Mouse (Mus musculus): ENCODE data around the gene Padi2. TPM values are rescaled to one million over a fixed set of nuclear protein-coding genes. Genes with fewer than 3 reads are reported as not detected.

The Padi2 gene
- polyA plus RNA-seq, 1 experiment from 2014 or later = 0.23 TPM

DNA sequence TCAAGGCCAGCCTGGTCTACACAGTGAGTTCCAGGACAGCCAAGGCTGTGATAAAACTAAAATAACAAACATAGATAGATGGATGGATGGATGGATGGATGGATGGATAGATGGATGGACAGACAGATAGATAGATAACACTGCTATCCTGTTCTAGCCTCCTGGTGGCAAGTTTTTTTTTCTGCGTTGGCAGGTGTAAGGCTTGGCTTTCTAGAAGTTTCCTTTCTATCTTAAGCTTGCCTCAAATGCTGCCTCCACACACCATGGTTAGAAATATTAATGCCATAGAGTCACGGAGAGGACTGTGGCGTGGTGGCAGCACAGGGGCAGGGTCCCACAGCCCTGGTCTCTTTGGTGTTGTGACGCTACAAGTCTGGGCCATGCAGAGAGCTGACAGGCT lies 39.4 kb downstream of the Padi2 start:
- Histone ChIP-seq H3K9me3 (ENCODE audit: control insufficient read depth, low read length) (no peaks in the 10 kb centered on the region), H3K9ac (ENCODE audit: low read length) (no peak overlapping the region), H3K27me3 (ENCODE audit: control insufficient read depth, insufficient read depth, low read length) (no peaks in the 10 kb centered on the region), H3K27ac (ENCODE audit: low read depth, low read length) (no peak overlapping the region), H3K36me3 (ENCODE audit: control insufficient read depth, insufficient read depth, low read length) (no peaks in the 10 kb centered on the region), H3K4me1 (replicated peaks; ENCODE audit: control insufficient read depth, insufficient read depth, low read length) (no peaks in the 10 kb centered on the region), H3K4me3 (ENCODE audit: low read depth, low read length) (no peak overlapping the region), H3K4me2 (ENCODE audit: low read depth, low read length, severe bottlenecking) (no peak overlapping the region)
- ATAC-seq (replicated peaks; ENCODE audit: low FRiP score) (no peak), DNase-seq (ENCODE audit: low spot score) (no peak)
- 90% methylated on average over 4 of the region's 4 CpGs for WGBS

DNA sequence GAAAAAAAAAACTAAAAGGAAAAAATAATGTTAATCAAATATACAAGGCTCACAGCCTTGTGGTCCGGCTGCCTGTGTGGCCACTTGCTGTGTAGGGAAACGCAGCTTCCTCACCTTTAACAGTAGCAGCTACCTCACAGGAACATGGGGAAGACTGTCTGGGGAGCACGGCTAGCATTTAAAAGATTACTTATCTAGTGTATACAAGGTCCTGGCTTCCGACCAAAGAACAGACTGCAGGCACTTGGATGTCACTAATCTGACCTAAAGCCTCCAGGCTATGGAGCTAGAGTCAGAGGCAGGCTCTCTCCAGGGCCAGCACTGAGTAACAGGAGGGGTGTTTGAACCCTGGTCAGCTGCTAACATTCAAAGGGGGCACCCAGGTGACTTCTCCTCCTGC lies 39.9 kb downstream of the Padi2 start:
- no peaks in the 10 kb centered on the region for H3K27me3 ChIP-seq (ENCODE audit: control insufficient read depth, insufficient read depth, low read length)
- no peak overlapping the region for H3K4me2 ChIP-seq (ENCODE audit: low read depth, low read length, severe bottlenecking)
- ATAC-seq (replicated peaks; ENCODE audit: low FRiP score) (no peak), DNase-seq (ENCODE audit: low spot score) (no peak)
- H3K36me3 ChIP-seq (ENCODE audit: control insufficient read depth, insufficient read depth, low read length) = no peaks in the 10 kb centered on the region
- WGBS = 85% methylated on average over 4 of the region's 4 CpGs
- no peak overlapping the region for H3K4me3 ChIP-seq (ENCODE audit: low read depth, low read length)
- no peak overlapping the region for H3K27ac ChIP-seq (ENCODE audit: low read depth, low read length)
- no peak overlapping the region for H3K9ac ChIP-seq (ENCODE audit: low read length)
- H3K4me1 ChIP-seq (replicated peaks; ENCODE audit: control insufficient read depth, insufficient read depth, low read length) = no peaks in the 10 kb centered on the region
- no peaks in the 10 kb centered on the region for H3K9me3 ChIP-seq (ENCODE audit: control insufficient read depth, low read length)

DNA sequence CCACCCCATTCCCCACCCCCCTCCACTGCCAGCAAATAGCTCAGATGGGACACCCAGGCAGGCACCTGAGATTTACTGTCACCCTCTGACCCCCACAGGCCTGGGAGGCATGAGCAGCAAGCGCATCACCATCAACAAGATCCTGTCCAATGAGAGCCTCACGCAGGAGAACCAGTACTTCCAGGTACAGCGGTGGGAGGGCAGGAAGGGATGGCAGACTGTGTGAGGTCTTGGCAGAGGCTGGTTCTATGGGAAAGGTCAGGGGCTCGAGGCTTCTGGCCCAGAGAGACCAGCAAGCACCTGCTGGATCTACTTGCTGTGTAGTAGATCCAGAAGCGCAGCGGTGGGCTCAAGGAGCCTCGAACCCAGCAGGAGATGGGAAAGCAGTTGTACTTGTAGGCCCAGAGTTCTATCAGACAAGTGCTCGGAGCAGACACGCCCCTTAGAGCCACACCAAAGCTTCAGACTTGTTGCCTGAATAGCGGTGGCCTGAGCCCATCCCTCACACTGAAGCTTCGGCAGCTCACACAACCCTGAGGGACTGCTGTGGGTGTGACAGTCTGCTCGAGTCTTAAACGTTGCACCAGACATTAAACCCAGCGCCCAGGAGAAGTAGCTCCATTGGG lies 40.5 kb downstream of the Padi2 start:
- Histone ChIP-seq H3K27ac (ENCODE audit: low read depth, low read length) (no peak overlapping the region), H3K4me2 (ENCODE audit: low read depth, low read length, severe bottlenecking) (no peak overlapping the region), H3K27me3 (ENCODE audit: control insufficient read depth, insufficient read depth, low read length) (no peaks in the 10 kb centered on the region), H3K4me1 (replicated peaks; ENCODE audit: control insufficient read depth, insufficient read depth, low read length) (no peaks in the 10 kb centered on the region), H3K9me3 (ENCODE audit: control insufficient read depth, low read length) (no peaks in the 10 kb centered on the region), H3K9ac (ENCODE audit: low read length) (no peak overlapping the region), H3K36me3 (ENCODE audit: control insufficient read depth, insufficient read depth, low read length) (no peaks in the 10 kb centered on the region), H3K4me3 (ENCODE audit: low read depth, low read length) (no peak overlapping the region)
- no peak for DNase-seq (ENCODE audit: low spot score)
- WGBS = 80% methylated on average over 14 of the region's 14 CpGs
- ATAC-seq (replicated peaks; ENCODE audit: low FRiP score) = no peak

DNA sequence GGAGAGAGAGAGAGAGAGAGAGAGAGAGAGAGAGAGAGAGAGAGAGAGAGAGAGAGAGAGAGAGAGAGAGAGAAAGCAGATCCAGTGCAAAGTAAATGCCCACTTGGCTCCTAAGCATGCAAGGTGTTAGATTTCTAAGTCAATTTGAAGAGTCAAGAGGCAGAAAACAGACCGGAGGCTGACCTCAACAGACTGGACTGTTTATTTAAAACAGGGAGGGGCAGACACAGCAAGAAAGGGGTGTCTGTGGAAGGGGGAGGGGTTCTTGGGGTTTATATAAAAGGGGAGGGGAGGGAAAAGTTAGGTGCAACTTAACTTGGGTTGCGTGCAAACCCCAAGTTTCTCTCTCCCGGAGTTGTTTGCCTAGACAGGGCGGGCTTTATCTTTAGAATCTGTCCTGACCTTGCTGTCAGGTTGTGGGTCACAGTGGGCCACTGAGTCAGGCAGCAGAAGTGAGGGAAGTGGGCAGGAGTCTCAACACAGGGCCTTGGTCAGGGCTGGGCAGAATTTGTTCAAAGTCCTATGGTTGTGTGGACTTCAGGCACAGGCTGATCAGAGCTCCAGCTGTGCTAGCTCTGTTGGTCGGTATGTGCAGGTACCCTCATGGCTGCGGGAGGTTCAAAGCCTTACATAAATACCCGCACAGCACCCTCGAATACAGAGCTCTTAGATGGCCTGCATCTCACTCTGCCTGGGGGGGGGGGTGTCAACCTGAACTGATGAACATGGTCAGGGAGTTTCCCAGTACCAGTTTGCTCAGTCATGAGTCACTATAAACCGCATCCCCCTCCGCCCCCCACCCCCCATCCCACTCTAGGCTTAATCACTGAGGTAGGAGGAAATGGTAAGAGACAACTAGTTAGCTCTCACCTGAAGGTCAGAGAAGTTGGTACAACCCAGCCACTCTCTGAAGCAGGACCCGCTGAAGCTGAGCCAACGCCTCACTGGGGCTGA lies 41.6 kb downstream of the Padi2 start:
- no peak overlapping the region for H3K27ac ChIP-seq (ENCODE audit: low read depth, low read length)
- H3K27me3 ChIP-seq (ENCODE audit: control insufficient read depth, insufficient read depth, low read length) = no peaks in the 10 kb centered on the region
- H3K4me3 ChIP-seq (ENCODE audit: low read depth, low read length) = no peak overlapping the region
- H3K36me3 ChIP-seq (ENCODE audit: control insufficient read depth, insufficient read depth, low read length) = no peaks in the 10 kb centered on the region
- no peak overlapping the region for H3K9ac ChIP-seq (ENCODE audit: low read length)
- DNase-seq (ENCODE audit: low spot score) (no peak), ATAC-seq (replicated peaks; ENCODE audit: low FRiP score) (no peak)
- H3K9me3 ChIP-seq (ENCODE audit: control insufficient read depth, low read length) = no peaks in the 10 kb centered on the region
- WGBS = 83% methylated on average over 12 of the region's 12 CpGs
- no peaks in the 10 kb centered on the region for H3K4me1 ChIP-seq (replicated peaks; ENCODE audit: control insufficient read depth, insufficient read depth, low read length)
- H3K4me2 ChIP-seq (ENCODE audit: low read depth, low read length, severe bottlenecking) = no peak overlapping the region

DNA sequence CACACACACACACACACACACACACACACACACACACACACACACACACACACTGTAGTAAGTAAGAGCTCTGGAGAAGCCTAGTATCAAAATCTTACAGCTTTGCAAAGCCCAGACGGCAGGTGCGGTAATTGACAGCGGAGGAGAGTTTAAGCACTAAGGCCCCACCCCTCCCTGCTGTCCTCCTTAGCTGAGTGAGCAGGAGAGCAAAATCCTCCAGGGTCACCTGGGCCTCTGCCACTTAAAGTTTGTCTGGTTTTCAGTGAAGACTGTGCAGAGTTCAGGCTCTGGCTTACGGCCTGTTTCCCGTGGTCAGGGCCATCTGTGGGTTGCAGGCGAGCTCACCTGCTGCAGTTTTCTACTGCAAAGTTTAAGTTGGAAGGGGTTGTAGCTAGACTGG lies 42.3 kb downstream of the Padi2 start:
- H3K9ac ChIP-seq (ENCODE audit: low read length) = no peak overlapping the region
- no peaks in the 10 kb centered on the region for H3K4me1 ChIP-seq (replicated peaks; ENCODE audit: control insufficient read depth, insufficient read depth, low read length)
- DNase-seq (ENCODE audit: low spot score) = no peak
- H3K27ac ChIP-seq (ENCODE audit: low read depth, low read length) = no peak overlapping the region
- no peaks in the 10 kb centered on the region for H3K36me3 ChIP-seq (ENCODE audit: control insufficient read depth, insufficient read depth, low read length)
- no peak for ATAC-seq (replicated peaks; ENCODE audit: low FRiP score)
- no peak overlapping the region for H3K4me2 ChIP-seq (ENCODE audit: low read depth, low read length, severe bottlenecking)
- H3K9me3 ChIP-seq (ENCODE audit: control insufficient read depth, low read length) = no peaks in the 10 kb centered on the region
- no peaks in the 10 kb centered on the region for H3K27me3 ChIP-seq (ENCODE audit: control insufficient read depth, insufficient read depth, low read length)
- H3K4me3 ChIP-seq (ENCODE audit: low read depth, low read length) = no peak overlapping the region
- 91% methylated on average over 6 of the region's 6 CpGs for WGBS

DNA sequence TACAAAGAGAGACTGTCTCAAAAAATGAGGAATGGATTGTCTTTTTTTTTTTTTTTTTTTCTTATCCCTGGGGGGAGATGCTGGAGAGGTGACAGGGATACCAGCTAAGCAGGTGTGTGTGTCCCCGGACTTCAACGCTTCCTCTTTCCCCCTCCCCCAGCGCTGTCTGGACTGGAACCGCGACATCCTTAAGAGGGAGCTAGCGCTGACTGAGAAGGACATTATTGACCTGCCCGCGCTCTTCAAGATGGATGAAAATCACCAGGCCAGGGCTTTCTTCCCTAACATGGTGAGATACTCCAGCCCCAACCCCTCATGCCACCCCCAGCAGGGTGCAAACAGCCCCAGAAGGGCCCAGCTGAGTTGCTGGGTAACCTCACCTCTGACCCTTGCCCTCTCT lies 42.9 kb downstream of the Padi2 start:
- ATAC-seq (replicated peaks; ENCODE audit: low FRiP score) (no peak), DNase-seq (ENCODE audit: low spot score) (no peak)
- 84% methylated on average over 8 of the region's 8 CpGs for WGBS
- no peaks in the 10 kb centered on the region for H3K36me3 ChIP-seq (ENCODE audit: control insufficient read depth, insufficient read depth, low read length)
- H3K4me1 ChIP-seq (replicated peaks; ENCODE audit: control insufficient read depth, insufficient read depth, low read length) = no peaks in the 10 kb centered on the region
- no peak overlapping the region for H3K4me3 ChIP-seq (ENCODE audit: low read depth, low read length)
- H3K9ac ChIP-seq (ENCODE audit: low read length) = no peak overlapping the region
- no peaks in the 10 kb centered on the region for H3K27me3 ChIP-seq (ENCODE audit: control insufficient read depth, insufficient read depth, low read length)
- H3K9me3 ChIP-seq (ENCODE audit: control insufficient read depth, low read length) = no peaks in the 10 kb centered on the region
- H3K27ac ChIP-seq (ENCODE audit: low read depth, low read length) = no peak overlapping the region
- no peak overlapping the region for H3K4me2 ChIP-seq (ENCODE audit: low read depth, low read length, severe bottlenecking)

DNA sequence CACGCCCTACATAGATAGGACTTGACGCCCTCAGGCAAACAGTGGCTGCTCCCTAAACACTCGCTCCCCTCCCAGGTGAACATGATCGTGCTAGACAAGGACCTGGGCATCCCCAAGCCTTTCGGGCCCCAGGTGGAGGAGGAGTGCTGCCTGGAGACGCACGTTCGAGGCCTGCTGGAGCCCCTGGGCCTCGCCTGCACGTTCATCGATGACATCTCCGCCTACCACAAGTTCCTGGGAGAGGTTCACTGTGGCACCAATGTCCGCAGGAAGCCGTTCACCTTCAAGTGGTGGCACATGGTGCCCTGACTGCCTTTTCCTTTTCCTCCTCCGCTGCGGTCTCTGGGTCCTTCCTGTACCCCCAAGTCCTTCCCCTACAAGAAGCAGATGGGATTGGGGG lies 43.5 kb downstream of the Padi2 start:
- Histone ChIP-seq H3K36me3 (ENCODE audit: control insufficient read depth, insufficient read depth, low read length) (no peaks in the 10 kb centered on the region), H3K4me1 (replicated peaks; ENCODE audit: control insufficient read depth, insufficient read depth, low read length) (no peaks in the 10 kb centered on the region), H3K4me3 (ENCODE audit: low read depth, low read length) (no peak overlapping the region), H3K9ac (ENCODE audit: low read length) (no peak overlapping the region), H3K4me2 (ENCODE audit: low read depth, low read length, severe bottlenecking) (no peak overlapping the region), H3K27ac (ENCODE audit: low read depth, low read length) (no peak overlapping the region), H3K9me3 (ENCODE audit: control insufficient read depth, low read length) (no peaks in the 10 kb centered on the region), H3K27me3 (ENCODE audit: control insufficient read depth, insufficient read depth, low read length) (no peaks in the 10 kb centered on the region)
- ATAC-seq (replicated peaks; ENCODE audit: low FRiP score) = no peak
- no peak for DNase-seq (ENCODE audit: low spot score)
- WGBS = 87% methylated on average over 16 of the region's 16 CpGs

DNA sequence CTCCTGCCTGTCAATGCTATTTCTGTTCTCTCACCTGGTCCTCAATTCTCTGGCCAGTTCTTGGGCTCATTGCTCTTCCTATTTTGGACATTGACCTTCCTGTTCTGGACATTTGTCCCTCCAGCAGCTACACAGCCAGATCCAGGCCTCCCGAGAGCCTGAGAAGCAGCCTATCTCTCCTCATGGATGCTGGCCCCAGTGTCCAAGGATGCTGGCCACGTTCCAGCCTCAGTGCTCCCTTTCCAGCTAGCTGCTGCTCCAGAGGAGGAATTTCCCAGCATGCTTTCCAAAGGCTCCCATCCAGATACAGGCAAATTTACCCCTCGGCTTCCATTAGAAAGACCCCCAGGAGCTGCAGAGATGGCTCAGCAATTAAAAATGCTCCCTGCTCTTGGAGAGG lies 44.4 kb downstream of the Padi2 start:
- no peak for ATAC-seq (replicated peaks; ENCODE audit: low FRiP score)
- Histone ChIP-seq H3K9ac (ENCODE audit: low read length) (no peak overlapping the region), H3K4me1 (replicated peaks; ENCODE audit: control insufficient read depth, insufficient read depth, low read length) (no peaks in the 10 kb centered on the region), H3K9me3 (ENCODE audit: control insufficient read depth, low read length) (no peaks in the 10 kb centered on the region), H3K27ac (ENCODE audit: low read depth, low read length) (no peak overlapping the region), H3K36me3 (ENCODE audit: control insufficient read depth, insufficient read depth, low read length) (no peaks in the 10 kb centered on the region), H3K4me2 (ENCODE audit: low read depth, low read length, severe bottlenecking) (no peak overlapping the region), H3K27me3 (ENCODE audit: control insufficient read depth, insufficient read depth, low read length) (no peaks in the 10 kb centered on the region), H3K4me3 (ENCODE audit: low read depth, low read length) (no peak overlapping the region)
- DNase-seq (ENCODE audit: low spot score) = no peak
- whole genome bisulfite sequencing = 87% methylated on average over 3 of the region's 3 CpGs
